Mouse (Mus musculus) heart, postnatal 14 days (tissue): ENCODE measurements around the gene 1700028K03Rik. TPM values are rescaled to one million over a fixed set of nuclear protein-coding genes. Genes with fewer than 3 reads are reported as not detected.
A peak's percentile ranks its signal among the peaks of the same experiment; 100 is the strongest.

Source experiments
- DNase-seq, 2 experiments: peaks; one replicate each; pipeline ENCODE4 v3.0.0; 2021 to 2022
- intact Hi-C: fragments of 180-260 bp; cut with DNase I; formaldehyde crosslinking; loops from one replicate; pipeline ENCODE4 v1.15.1; 2025
- long read RNA-seq, 2 experiments: library from polyadenylated mRNA; stranded (forward); transcript quantifications; one replicate each; pipeline ENCODE4 v2.0.0; 2021
- total RNA-seq, 2 experiments: library from RNA; stranded (reverse); gene quantifications; 2 replicates each; pipeline ENCODE4 v1.2.3; 2021

The 1700028K03Rik gene
- not detected for total RNA-seq
- long read RNA-seq, experiment 1, partial matches to known transcripts, result 0 of 1 reads
- long read RNA-seq, experiment 1, other reads (novel, unspliced or antisense), result 1 of 1 reads
- long read RNA-seq, experiment 2, result 0 reads

GRCm38 (mm10) chr5:107534581-107534980 lies at the start of gene 1700028K03Rik:
Gene 1700028K03Rik (plus strand): TSS chr5:107534709.
- intact Hi-C loops, result no loop called here
- no peak for DNase-seq

GRCm38 (mm10) chr5:107488996-107489395 lies 45.5 kb upstream of the 1700028K03Rik start:
- intact Hi-C loops, result no loop called here
- no peak for DNase-seq

- intact Hi-C loops, result no loop called here
- DNase-seq, result no peak
These were observed 43.5 kb upstream of the 1700028K03Rik start for GRCm38 (mm10) chr5:107491036-107491435.

- intact Hi-C loops, result no loop called here
- DNase-seq, result no peak
These were observed 42.0 kb upstream of the 1700028K03Rik start for GRCm38 (mm10) chr5:107492471-107492870.

GRCm38 (mm10) chr5:107494759-107495158 lies 39.8 kb upstream of the 1700028K03Rik start:
- no peak for DNase-seq
- intact Hi-C loops, result no loop called here

- no peak for DNase-seq
- intact Hi-C loops, result no loop called here
These were observed 38.5 kb upstream of the 1700028K03Rik start for GRCm38 (mm10) chr5:107496047-107496446.

GRCm38 (mm10) chr5:107497519-107498501 lies 36.7 kb upstream of the 1700028K03Rik start:
- intact Hi-C loops, result no loop called here

GRCm38 (mm10) chr5:107498806-107499310 lies 35.7 kb upstream of the 1700028K03Rik start:
- DNase-seq, result no peak
- intact Hi-C loops, result no loop called here

More at GRCm38 (mm10) chr5:107497519-107498501, 36.7 kb upstream of the 1700028K03Rik start:
- no peak for DNase-seq

GRCm38 (mm10) chr5:107499891-107500535 lies 34.5 kb upstream of the 1700028K03Rik start:
- intact Hi-C loops, result no loop called here
- no peak for DNase-seq

GRCm38 (mm10) chr5:107500741-107501140 lies 33.8 kb upstream of the 1700028K03Rik start:
- no peak for DNase-seq
- intact Hi-C loops, result no loop called here

GRCm38 (mm10) chr5:107507321-107507720 lies 27.2 kb upstream of the 1700028K03Rik start, which contains the start of gene Gm42669:
Gene Gm42669 (plus strand): TSS chr5:107507621.
- intact Hi-C loops, result no loop called here
- DNase-seq, result no peak

- intact Hi-C loops, result loop anchor here (5.0 kb wide), 1 partner anchor 163 kb away; no protein-coding TSS in a partner anchor
- no peak for DNase-seq
These were observed 24.0 kb upstream of the 1700028K03Rik start for GRCm38 (mm10) chr5:107510503-107510902.

GRCm38 (mm10) chr5:107511326-107511725 lies 23.2 kb upstream of the 1700028K03Rik start:
- intact Hi-C loops, result loop anchor here (5.0 kb wide), 1 partner anchor 164 kb away; no protein-coding TSS in a partner anchor
- DNase-seq, result no peak

GRCm38 (mm10) chr5:107513583-107513982 lies 20.9 kb upstream of the 1700028K03Rik start:
- intact Hi-C loops, result loop anchor here (5.0 kb wide), 1 partner anchor 166 kb away; no protein-coding TSS in a partner anchor
- peak; percentile 40 to 52 for DNase-seq

- intact Hi-C loops, result no loop called here
- DNase-seq, result no peak
These were observed 19.1 kb upstream of the 1700028K03Rik start for GRCm38 (mm10) chr5:107515453-107515852.

GRCm38 (mm10) chr5:107516087-107516486 lies 18.4 kb upstream of the 1700028K03Rik start:
- DNase-seq, result no peak
- intact Hi-C loops, result no loop called here

GRCm38 (mm10) chr5:107518602-107519001 lies 15.9 kb upstream of the 1700028K03Rik start:
- intact Hi-C loops, result no loop called here
- DNase-seq, result no peak

GRCm38 (mm10) chr5:107521386-107521785 lies 13.1 kb upstream of the 1700028K03Rik start:
- intact Hi-C loops, result no loop called here

GRCm38 (mm10) chr5:107521897-107522296 lies 12.6 kb upstream of the 1700028K03Rik start:
- intact Hi-C loops, result no loop called here

More at GRCm38 (mm10) chr5:107521386-107521785, 13.1 kb upstream of the 1700028K03Rik start:
- no peak for DNase-seq

GRCm38 (mm10) chr5:107524281-107524680 lies 10.2 kb upstream of the 1700028K03Rik start:
- intact Hi-C loops, result no loop called here
- no peak for DNase-seq

More at GRCm38 (mm10) chr5:107521897-107522296, 12.6 kb upstream of the 1700028K03Rik start:
- DNase-seq, result peak; percentile 19 to 28
